Mouse (Mus musculus) olfactory bulb, adult 2 months (tissue): ENCODE data around the gene Cdyl.

Experiments used
- CTCF ChIP-seq: fragments of 200-500 bp; IDR thresholded peaks from 2 replicates; pipeline ENCODE4 v1.5.1; 2012; ENCODE audit warnings: low read depth, mild to moderate bottlenecking, low read length, moderate library complexity; ENCODE audit not compliant: insufficient read depth
- POLR2A ChIP-seq: fragments of 200-500 bp; IDR thresholded peaks from 2 replicates; pipeline ENCODE4 v1.6.1; 2012; ENCODE audit warnings: mild to moderate bottlenecking, low read depth, low read length, moderate library complexity; ENCODE audit not compliant: insufficient read depth

GRCm38 (mm10) chr13:35670875-35671274, 11.2 kb downstream of the Cdyl start:
- no peak for TF ChIP-seq POLR2A
- no peak for TF ChIP-seq CTCF
